Mouse (Mus musculus) R1 (cell line): ENCODE measurements around the gene Ppargc1a.

ENCODE experiments used
- DNase-seq: peaks from one replicate; pipeline ENCODE4 v3.0.0-alpha.2; 2018; ENCODE audit warnings: low read depth, low spot score

Ppargc1a gene

DNA sequence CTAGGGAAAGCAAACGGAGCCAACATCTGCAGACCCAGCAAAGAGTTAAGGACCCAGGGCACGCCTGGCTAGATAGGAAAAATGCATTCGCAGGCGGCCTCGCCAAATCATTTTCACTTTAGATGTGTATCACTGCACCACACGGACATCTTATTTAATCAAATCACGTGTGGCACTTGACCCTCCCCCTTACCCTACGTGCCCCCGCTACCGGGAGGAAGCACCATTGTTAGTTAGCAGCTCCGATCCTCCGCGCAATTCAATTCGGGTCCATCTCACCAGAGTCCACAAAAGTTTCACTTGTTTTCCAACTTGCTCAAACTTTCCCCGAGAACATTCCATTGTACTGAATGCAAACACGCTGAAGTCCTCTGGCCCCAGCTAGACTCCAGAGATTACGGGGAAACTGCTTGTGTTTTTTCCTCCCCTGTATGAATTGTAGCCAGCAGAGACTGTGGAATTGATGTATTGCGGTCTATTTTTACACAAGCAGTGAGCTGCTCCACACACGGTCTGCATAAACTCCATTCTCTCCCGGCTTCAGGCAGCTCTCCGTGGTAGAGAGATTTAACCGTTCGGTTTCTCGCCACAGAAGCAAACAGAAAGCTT is 14.9 kb downstream of the Ppargc1a start:
- DNase-seq = peak; percentile 8

DNA sequence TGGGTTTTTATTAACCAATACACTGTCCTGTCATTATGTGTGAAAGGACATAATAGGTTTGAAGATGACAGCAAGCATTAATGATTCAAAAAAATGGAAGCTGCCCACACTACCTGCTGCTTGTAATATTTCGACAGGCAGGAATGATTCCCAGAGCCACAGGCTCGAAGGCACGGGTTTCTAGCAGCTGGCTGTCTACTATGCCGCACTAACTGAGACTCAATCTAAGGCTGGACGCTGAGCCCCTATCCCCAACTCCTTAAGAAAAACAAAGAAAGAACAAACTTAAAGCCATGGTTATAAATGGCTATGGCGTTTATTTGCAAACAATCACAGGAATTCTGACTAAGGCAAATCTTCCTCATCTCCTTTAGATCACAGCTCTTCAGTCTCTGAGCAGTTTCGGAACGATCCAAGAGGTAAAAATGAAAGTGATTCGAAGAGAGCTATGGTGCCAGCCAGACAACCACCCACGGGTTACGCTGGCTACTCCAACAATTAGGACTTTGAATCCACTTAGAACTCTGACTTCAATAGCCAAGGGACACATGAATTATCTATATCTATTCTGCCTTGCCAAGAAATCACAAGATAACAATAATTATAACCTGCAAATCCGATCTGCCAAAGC is 15.6 kb downstream of the Ppargc1a start:
- DNase-seq = no peak

DNA sequence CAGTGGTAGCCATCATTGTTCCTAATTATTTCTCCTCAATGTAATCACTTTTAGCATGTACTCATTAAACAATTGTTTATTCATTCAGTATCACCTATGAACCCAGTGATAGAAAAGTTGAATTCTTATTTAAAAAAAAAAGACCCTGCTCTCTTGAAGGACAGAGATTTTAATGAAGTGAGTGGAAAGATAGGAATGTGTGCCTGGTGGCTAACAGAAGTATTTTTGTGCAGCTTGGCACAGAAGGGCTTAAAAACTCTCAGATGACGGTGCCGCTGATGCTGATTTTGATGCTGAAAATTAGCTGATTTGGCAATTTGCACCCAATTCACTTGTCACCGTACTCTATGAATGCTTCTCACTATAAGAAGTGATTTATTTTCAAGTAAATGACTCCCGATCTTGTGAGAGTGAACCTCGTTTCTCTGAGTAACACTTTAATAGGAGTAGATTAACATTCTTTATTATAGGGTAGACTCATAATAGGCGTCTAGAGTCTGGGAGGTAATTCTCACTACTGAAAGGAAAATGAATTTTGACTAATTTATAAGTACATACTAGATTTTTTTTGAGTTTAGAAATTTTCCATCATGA is 20.0 kb downstream of the Ppargc1a start:
- DNase-seq = no peak

DNA sequence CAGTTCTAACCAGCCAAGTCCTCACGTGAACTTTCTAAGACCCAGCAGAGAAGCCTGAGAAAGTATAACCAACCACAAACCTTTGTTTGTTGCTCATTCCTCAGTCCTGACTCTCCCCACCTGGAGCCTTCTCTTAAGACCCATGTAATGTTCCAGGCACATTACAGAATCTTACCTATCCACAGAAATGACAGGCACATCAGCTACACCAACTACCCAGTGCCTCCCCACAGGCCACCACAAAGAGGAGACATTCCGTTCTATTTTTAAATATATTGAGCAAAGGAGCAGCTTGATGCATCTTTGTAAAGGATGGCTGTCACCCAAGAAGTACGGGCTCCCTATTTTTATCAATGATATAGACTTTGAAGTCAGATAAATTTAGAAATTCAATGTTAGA is 20.7 kb downstream of the Ppargc1a start:
- DNase-seq = no peak

DNA sequence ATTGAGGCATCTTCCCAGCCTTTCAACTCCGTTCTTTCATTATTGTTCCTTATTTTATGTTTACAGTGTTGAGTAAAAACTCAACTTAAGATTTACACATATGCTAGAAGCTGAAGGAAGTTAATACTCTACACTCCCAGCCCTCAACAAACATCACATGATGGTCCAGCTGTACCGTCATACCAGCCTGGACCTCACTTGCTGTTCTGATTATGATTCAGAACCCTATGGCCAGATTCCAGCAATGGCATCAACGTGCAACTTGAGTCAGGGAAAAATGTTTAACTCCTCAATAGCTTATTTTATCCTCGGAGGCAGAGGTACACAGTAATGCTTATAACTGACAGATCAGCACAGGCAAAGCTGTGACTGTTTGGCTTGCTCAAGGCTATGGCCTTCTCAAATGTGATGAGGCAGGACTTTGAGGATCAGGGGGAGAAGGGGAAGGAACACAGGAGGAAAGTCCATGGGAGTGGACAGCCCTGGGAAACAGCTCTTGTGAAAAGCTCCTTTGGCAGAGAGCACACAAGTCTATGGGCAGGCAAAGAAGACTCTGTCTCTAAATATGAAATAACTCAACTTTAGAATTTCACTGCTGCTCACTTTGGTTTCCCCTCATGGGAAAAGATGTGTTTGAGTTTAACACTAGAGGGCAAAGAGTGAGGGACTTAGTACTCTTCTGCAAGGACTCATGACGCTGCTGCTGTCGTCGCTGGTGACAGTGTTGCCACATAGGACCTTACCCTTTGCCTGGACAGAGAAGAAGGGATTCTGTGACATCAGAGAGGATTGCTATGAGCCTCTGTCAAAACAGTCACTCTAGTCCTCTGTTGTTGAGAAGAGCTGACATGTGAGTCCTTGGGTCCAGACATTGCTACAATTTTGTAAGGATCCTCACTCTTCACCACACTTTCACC is 22.1 kb downstream of the Ppargc1a start:
- no peak for DNase-seq

DNA sequence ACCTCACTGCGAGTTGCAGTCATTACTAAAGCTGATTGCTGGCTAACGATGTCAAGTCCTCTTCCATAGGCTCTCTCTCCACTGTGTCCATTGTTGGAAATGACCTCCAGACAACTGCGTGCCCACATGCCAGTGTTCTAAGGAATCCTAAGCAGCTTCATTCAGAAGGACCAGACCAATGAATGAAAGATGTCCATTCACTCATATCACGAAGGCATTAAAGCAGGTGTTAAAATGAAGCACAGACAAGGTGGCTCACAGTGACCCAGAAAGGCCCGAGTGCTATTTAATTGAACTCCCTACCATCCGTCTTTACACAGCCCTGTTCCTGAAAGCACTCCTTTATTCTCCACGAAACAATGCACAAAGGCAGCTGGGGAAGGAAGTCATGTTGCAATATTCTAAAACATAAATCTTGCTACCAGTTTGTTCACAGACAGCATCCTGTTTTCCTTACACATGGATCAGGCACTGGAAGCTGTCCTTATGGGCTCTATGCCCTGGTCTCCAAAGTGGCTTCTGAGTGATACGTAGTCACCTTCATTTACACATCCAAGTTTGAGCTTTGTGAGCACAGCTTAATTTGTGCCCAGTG is 23.3 kb downstream of the Ppargc1a start:
- no peak for DNase-seq

DNA sequence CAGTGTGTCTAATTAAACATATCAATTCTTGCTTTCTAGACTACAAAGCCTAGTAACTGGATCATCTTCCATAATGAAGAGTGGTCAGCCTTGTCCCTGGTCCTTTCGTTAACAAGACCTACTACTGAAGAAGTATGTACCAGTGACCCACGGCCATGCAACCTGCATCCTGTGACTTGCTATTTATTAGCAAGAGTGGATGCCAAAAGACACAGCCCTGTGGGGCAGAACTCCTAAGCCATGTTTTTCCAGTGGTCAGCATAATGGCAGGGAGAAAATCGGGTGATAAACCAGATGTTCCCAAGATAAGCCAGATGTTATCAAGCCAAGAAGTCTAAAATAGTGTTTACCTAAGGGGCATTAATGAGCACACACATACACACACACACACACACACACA is 26.0 kb downstream of the Ppargc1a start:
- no peak for DNase-seq

DNA sequence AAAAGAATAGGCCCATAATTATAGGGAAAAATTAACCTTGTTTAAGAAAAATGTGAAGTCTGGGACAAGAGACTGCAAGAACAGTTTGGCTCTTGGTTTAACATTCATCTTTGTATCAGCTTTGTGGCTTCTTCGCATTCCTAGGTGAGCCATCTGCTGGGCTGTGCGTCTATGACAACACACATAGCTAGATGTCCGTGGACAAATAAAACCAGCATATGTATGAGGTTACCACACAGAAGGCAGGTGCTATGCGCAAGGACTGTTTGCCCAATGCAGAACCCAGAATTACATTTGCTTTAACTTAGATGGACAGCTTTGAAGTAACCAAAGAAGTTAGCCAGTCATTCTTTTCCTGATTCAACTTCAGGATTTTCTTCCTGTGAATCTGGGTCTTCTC is 26.7 kb downstream of the Ppargc1a start:
- DNase-seq = no peak

DNA sequence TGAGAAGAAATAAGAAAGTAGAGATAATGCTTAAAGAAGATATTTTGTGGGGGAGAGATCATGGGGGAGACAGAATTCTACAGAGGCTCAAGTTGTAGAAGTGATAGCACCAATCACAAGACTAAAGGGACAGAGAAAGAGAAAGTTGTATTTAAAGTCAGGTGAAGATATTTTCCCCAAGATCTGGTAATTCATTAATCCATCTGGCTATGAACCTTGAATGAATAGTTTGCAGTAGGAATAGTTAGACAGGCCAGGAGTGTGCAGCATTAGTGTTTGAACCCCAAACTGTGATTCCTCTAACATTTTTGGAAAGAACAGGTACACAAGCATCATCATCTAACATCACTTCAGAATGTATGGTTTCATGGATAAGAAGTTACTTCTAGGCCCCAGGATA is 28.0 kb downstream of the Ppargc1a start:
- no peak for DNase-seq

DNA sequence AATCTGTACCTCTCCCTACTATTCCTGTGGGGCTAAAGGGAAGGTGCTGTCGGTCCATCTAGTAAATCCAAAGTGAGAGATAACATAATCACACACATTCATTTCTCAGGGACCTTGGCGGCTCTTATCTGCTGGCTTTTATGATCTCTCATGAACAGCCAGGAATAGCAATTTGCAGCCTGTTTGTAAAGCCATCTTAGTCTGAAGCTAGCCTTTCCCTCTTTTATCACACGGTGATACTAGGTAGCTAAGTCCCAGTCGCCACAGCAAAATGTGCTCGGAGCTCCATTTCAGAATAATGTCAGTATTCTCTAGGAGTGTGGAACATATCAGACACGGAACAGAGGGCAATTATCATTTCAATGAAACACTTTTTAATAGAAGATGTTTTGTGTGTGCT is 29.2 kb downstream of the Ppargc1a start:
- no peak for DNase-seq

DNA sequence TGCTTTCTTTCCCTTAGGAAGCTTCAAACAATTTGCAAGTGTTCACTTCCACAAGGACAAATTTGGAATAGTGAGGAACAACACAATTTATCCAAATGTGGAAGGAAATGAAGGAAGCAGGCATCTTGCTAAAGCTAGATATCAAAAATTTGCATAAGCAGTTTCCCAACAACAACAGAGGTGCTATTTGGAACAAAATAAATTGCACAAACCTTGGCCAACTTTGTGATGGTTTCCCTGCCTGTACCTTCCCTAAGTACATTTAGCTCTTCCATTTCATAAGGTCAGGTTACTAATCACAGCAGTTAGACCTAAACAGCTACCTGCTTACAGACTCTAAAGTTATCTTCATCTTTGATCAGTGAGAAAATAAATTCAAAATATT is 29.9 kb downstream of the Ppargc1a start:
- no peak for DNase-seq

DNA sequence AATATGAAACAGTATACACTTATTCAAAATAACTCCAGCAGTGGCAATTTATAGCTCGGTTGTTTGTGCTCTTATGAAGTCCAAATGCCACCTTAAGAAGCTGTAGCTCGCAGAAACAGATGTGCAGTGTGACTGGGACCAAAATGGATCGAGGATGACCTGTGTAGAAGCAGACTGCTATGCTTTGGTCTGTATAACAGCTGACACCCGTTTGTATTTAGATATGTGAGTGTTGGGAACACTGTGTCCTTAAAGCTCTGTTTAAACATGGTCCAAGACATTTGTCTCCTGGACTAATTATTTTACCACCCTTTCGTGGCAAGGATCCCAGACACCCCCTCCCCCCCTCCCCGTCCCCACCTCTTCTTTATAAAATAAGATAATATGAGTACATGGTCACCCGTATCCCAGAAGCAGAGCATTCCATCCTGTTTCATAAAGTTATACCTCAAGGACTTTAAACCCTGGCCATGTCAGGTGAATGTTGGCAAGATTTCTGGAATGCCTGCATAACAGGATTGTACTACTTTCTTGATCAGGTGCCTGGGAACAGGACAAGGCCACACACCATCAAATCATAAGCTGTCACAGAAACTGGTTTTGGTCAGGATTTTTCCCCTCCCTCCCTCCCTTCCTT is 30.4 kb downstream of the Ppargc1a start:
- no peak for DNase-seq

DNA sequence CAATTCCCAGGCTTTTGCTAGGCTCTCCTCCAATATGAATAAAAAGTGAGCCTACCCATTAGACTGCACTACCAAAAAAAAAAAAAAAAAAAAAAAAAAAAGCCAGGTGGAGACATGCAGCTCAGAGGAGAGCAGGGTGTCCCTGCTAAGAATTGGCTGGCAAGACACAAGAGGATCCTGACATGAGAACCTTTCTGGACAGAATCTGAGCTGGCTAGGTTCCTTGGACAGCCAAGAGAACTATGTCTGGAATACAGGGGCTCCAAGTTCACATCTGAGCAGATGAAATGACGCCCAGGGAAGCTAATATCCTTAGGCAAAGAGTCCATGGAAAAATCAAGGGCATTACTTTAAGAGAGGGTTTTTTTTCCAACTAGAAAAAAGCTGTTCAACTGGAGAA is 33.1 kb downstream of the Ppargc1a start:
- DNase-seq = no peak

DNA sequence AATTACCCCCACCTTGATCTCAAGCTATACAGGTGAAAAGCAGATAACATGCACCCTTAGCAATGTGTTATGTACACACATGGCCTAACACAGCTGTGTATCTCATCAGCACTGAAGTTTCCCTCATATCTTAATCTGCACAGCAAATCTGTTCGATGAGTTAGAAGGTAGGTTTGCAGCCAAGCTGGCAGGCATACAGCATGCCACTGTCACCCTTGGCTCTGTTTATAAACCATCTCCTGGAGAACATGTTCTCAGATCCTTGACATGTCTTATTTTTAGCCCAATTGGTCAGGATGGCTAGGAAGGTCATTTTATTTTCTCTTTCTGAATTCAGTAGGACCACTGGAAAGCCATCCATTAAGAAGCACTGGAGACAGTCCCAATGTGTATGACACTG is 36.2 kb downstream of the Ppargc1a start:
- DNase-seq = no peak

DNA sequence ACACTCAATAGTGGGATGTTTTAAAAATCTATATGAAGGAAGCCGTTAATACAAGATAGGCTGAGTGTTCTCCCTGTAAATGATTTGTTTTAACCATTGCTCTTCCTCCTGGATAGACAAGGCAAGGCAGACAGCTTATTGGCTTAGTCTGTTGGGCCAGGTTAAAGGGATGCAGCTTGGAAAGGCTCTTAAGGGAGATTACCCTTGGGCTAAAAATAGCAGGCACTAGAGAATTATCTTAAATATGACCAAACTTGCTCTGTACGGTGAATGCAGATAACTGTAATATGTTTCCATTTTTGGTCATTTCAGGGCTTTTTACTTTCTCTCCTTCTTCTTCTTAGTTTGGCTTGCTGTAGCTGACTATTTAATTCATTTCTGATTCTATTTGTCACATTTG is 38.1 kb downstream of the Ppargc1a start:
- no peak for DNase-seq

DNA sequence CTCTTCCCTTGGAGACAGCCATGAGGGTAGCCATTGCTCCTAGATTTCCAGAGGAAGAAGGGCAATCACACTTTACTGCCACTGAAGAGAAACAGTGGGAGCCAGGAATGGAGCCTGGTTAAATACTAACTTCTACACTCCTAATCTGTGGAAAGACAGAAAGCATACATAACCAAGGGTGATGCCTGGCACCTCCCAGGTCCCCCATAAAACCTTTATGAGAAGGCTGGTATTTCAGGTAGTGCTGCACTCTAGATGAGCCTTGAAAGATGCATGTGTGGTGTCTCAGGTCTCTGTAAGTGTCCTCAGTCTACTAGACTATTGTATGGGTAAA is 39.4 kb downstream of the Ppargc1a start:
- DNase-seq = no peak

DNA sequence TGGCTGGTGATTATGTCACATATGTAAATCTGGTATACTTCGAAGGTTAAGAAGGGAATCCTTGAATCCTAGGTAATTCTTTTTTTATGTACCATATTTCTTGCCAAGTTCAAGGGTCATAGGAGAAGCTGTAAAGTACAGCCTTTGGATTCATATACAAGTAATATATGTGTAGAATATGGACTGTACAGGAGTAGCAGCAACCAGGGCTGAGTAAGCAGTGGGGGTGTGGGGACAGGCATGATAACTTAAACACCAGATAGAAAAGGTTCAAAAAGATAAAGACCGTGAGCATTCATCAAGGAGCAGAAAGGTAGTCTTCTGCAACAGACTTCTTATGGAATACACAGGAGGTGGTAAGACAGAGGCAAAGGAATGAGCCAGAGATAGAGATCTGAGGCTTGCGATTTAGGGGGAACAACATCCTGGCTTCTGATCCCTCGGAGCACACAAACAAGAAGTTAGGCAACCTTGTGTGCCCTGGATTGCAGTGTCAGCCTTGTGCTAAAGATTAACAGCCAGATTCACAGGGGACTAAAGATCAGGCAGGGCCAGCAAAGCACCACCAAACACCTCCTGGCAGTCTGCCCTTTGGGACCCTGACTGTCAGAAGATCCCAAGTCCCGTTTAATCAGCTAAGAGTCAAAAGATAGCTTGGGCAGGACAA is 39.9 kb downstream of the Ppargc1a start:
- DNase-seq = no peak

DNA sequence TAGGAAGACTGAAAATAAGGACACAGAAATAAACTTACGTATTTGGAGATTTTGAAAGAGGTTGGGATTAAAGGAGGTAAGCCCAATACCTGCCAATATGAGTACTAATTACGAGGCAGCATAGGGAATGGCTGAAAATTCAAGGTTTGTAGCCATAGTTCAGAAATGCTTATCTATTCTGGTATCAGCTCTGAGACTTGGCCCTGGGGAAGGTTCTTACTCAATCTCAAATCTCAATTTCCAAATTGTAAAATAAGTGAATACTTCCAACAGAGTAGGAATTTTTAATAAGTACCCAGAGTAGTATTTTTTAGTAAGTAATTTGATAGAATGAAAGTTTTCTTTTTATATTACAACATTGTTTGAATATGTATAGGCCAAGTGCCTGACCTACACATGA is 41.7 kb downstream of the Ppargc1a start:
- DNase-seq = no peak

DNA sequence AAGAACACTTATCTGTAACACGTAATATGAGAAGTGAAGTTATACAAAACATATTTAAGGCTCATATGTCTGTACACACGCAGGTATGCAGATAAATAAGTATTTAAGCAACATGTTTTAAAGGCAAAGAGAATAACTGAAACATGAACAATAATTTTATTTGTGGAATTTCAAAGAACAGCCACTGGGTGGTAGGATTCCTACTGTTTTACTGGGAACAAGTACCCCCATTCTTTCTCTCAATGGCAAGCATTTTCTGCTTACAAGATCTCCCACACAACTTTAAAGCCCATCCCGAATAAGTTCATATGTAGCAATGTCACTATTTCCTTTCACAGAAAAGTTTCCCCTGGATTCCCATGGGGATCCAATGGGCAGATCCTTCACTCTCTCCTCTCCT is 46.7 kb downstream of the Ppargc1a start:
- DNase-seq = no peak

DNA sequence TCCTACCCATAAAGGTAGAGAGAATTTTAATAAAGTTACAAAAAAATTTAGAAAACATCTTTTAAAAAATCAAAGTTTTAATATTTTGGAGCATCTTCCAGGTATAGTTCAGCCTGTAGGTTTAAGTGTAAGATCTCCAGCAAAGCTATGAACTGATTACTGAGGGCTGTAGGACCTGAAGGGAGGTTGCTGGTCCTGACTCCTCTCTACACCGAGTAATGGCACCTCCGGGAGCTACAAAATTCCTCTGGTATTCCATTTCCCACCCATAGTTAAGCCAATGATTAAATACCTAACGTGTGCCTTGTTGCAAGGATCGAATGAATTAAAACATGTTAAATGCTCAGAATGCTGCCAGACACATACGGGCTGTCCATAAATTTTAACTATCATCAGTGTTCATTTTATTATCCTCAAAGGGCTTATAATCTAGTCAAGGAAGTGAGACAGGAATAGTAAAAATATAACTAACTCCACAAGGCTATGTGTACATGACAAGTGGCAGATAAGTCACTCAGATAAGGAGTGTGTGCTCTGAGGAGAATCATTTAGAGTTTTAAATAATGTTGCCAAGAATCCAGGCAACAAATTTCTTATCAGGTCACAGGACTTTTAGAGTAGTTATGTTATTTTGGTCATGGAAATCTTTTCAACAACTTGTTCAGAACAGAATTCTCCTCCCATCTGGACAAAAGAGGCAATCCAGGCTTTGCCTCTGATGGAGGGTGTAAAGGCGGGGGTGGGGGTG is 49.9 kb downstream of the Ppargc1a start:
- DNase-seq = no peak
